Mouse (Mus musculus) lung, embryonic 15.5 days (tissue): ENCODE measurements around the gene Rps21. TPM values are rescaled to one million over a fixed set of nuclear protein-coding genes. Genes with fewer than 3 reads are reported as not detected.

ENCODE experiments used
- ATAC-seq: fragments of 200-750 bp; cut with Nextera tagmentation; 2 replicates; pipeline ENCODE4 v1.8.0; 2017; ENCODE audit warnings: moderate number of reproducible peaks, borderline replicate concordance; ENCODE audit not compliant: low FRiP score, low TSS enrichment; ENCODE audit errors: extremely low read depth
- H3K27ac ChIP-seq: fragments of 300-500 bp; sonication (generic); 2 replicates; pipeline ENCODE4 v1.5.1; 2015; ENCODE audit warnings: moderate library complexity, mild to moderate bottlenecking, inconsistent platforms
- H3K27me3 ChIP-seq: fragments of 300-500 bp; sonication (generic); 2 replicates; pipeline ENCODE4 v1.6.1; 2015; ENCODE audit warnings: inconsistent platforms
- H3K36me3 ChIP-seq: fragments of 300-500 bp; sonication (generic); 2 replicates; pipeline ENCODE4 v1.6.1; 2015; ENCODE audit warnings: inconsistent platforms
- H3K4me1 ChIP-seq: fragments of 300-500 bp; sonication (generic); 2 replicates; pipeline ENCODE4 v1.6.1; 2015; ENCODE audit warnings: inconsistent platforms
- H3K4me2 ChIP-seq: fragments of 300-500 bp; sonication (generic); 2 replicates; pipeline ENCODE4 v1.6.1; 2015; ENCODE audit warnings: inconsistent platforms, mild to moderate bottlenecking, moderate library complexity
- H3K4me3 ChIP-seq: fragments of 300-500 bp; sonication (generic); 2 replicates; pipeline ENCODE4 v1.5.1; 2015; ENCODE audit warnings: mild to moderate bottlenecking, inconsistent platforms
- H3K9ac ChIP-seq: fragments of 300-500 bp; sonication (generic); 2 replicates; pipeline ENCODE4 v1.6.1; 2015; ENCODE audit warnings: inconsistent platforms
- H3K9me3 ChIP-seq: fragments of 300-500 bp; sonication (generic); 2 replicates; pipeline ENCODE4 v1.6.1; 2016; ENCODE audit warnings: inconsistent platforms
- WGBS: fragments of 180-500 bp; shearing (Covaris S2); methylation state at CpG from one replicate; pipeline ENCODE4 v1.1.7; 2015; 5-methylcytosine and 5-hydroxymethylcytosine counted together
- polyA plus RNA-seq: library from polyadenylated mRNA; unstranded; fragments of >200 nt; fragmentation: Nextera tagmentation; extraction: Ambion mirVana; gene quantifications from 2 replicates; pipeline ENCODE4 v1.2.1, GENCODE M21; 2015

Gene Rps21
- polyA plus RNA-seq, 1 experiment from 2014 or later = 477 TPM

GRCm38 (mm10) chr2:180274523-180274922, 17.3 kb downstream of the Rps21 start:
- no peak for ATAC-seq
- no peak overlapping the region for H3K9ac ChIP-seq
- 87% methylated on average over 2 of the region's 2 CpGs for WGBS
- H3K9me3 ChIP-seq = no peaks in the 10 kb centered on the region
- H3K27ac ChIP-seq = no peak overlapping the region
- H3K36me3 ChIP-seq = 0 out of 2 replicates have a peak, but pooled peaks cover 5% of the 10 kb centered on the region
- H3K4me2 ChIP-seq = no peak overlapping the region
- H3K4me1 ChIP-seq = peaks cover 58% of the 10 kb centered on the region
- no peak overlapping the region for H3K4me3 ChIP-seq
- no peaks in the 10 kb centered on the region for H3K27me3 ChIP-seq

GRCm38 (mm10) chr2:180275836-180276235, 18.7 kb downstream of the Rps21 start:
- Histone ChIP-seq H3K4me3 (no peak overlapping the region), H3K9ac (no peak overlapping the region), H3K4me1 (peaks cover 55% of the 10 kb centered on the region), H3K4me2 (peak overlapping the region; percentile 35), H3K27ac (peak overlapping the region; percentile 70), H3K36me3 (no peaks in the 10 kb centered on the region), H3K9me3 (no peaks in the 10 kb centered on the region), H3K27me3 (no peaks in the 10 kb centered on the region)
- ATAC-seq = peak; percentile 77
- WGBS = 2% methylated on average over 8 of the region's 8 CpGs

- Histone ChIP-seq H3K9ac (no peak overlapping the region), H3K9me3 (no peaks in the 10 kb centered on the region), H3K4me1 (peaks cover 50% of the 10 kb centered on the region), H3K4me3 (no peak overlapping the region), H3K27me3 (no peaks in the 10 kb centered on the region), H3K27ac (peak overlapping the region; percentile 70), H3K36me3 (no peaks in the 10 kb centered on the region), H3K4me2 (peak overlapping the region; percentile 35)
- 36% methylated on average over 4 of the region's 4 CpGs for WGBS
- ATAC-seq = no peak
These were observed 19.2 kb downstream of the Rps21 start for GRCm38 (mm10) chr2:180276385-180276784.

- H3K9ac ChIP-seq = no peak overlapping the region
- WGBS = 39% methylated on average over 8 of the region's 8 CpGs
- no peaks in the 10 kb centered on the region for H3K36me3 ChIP-seq
- no peaks in the 10 kb centered on the region for H3K27me3 ChIP-seq
- no peak overlapping the region for H3K4me3 ChIP-seq
- H3K4me2 ChIP-seq = no peak overlapping the region
- ATAC-seq = no peak
- H3K27ac ChIP-seq = peak overlapping the region; percentile 70
- peaks cover 45% of the 10 kb centered on the region for H3K4me1 ChIP-seq
- no peaks in the 10 kb centered on the region for H3K9me3 ChIP-seq
These were observed 19.7 kb downstream of the Rps21 start for GRCm38 (mm10) chr2:180276851-180277259.

GRCm38 (mm10) chr2:180277773-180278320, 20.7 kb downstream of the Rps21 start:
- H3K4me2 ChIP-seq = no peak overlapping the region
- H3K9ac ChIP-seq = no peak overlapping the region
- H3K27ac ChIP-seq = peak overlapping the region; percentile 70
- WGBS = 73% methylated on average over 8 of the region's 8 CpGs
- no peak for ATAC-seq
- peaks cover 35% of the 10 kb centered on the region for H3K4me1 ChIP-seq
- H3K4me3 ChIP-seq = no peak overlapping the region
- no peaks in the 10 kb centered on the region for H3K9me3 ChIP-seq
- no peaks in the 10 kb centered on the region for H3K36me3 ChIP-seq
- no peaks in the 10 kb centered on the region for H3K27me3 ChIP-seq

GRCm38 (mm10) chr2:180279321-180279720, 22.1 kb downstream of the Rps21 start:
- no peaks in the 10 kb centered on the region for H3K9me3 ChIP-seq
- no peak overlapping the region for H3K9ac ChIP-seq
- no peaks in the 10 kb centered on the region for H3K27me3 ChIP-seq
- H3K4me3 ChIP-seq = no peak overlapping the region
- no peak for ATAC-seq
- 79% methylated on average over 8 of the region's 8 CpGs for WGBS
- H3K27ac ChIP-seq = no peak overlapping the region
- H3K4me1 ChIP-seq = peaks cover 33% of the 10 kb centered on the region
- no peak overlapping the region for H3K4me2 ChIP-seq
- no peaks in the 10 kb centered on the region for H3K36me3 ChIP-seq

GRCm38 (mm10) chr2:180288966-180289365, 31.8 kb downstream of the Rps21 start:
- Histone ChIP-seq H3K36me3 (no peaks in the 10 kb centered on the region), H3K4me1 (peaks cover 50% of the 10 kb centered on the region), H3K9me3 (no peaks in the 10 kb centered on the region), H3K4me2 (peak overlapping the region; percentile 43), H3K4me3 (peak overlapping the region; percentile 25), H3K9ac (no peak overlapping the region), H3K27ac (peak overlapping the region; percentile 91), H3K27me3 (no peaks in the 10 kb centered on the region; the same call in 1 of the 2 replicates)
- ATAC-seq = no peak
- 44% methylated on average over 11 of the region's 11 CpGs for WGBS

GRCm38 (mm10) chr2:180289440-180290108, 32.4 kb downstream of the Rps21 start, which contains the start of gene Rbbp8nl:
Gene Rbbp8nl (minus strand): TSS chr2:180289879.
- Histone ChIP-seq H3K4me1 (peaks cover 50% of the 10 kb centered on the region), H3K27me3 (no peaks in the 10 kb centered on the region; the same call in 1 of the 2 replicates), H3K4me3 (peak within 1 kb of the TSS; percentile 25), H3K9me3 (no peaks in the 10 kb centered on the region), H3K27ac (peak within 1 kb of the TSS; percentile 91), H3K36me3 (no peaks in the 10 kb centered on the region), H3K9ac (no peak within 1 kb of the TSS), H3K4me2 (peak within 1 kb of the TSS; percentile 43)
- 45% methylated on average over 16 of the region's 16 CpGs for WGBS
- peak; percentile 67 for ATAC-seq

GRCm38 (mm10) chr2:180290503-180290902, 33.3 kb downstream of the Rps21 start:
- Histone ChIP-seq H3K4me3 (no peak overlapping the region), H3K9me3 (no peaks in the 10 kb centered on the region), H3K4me2 (no peak overlapping the region), H3K9ac (no peak overlapping the region), H3K27me3 (no peaks in the 10 kb centered on the region), H3K4me1 (peaks cover 50% of the 10 kb centered on the region), H3K27ac (peak overlapping the region; percentile 91), H3K36me3 (no peaks in the 10 kb centered on the region)
- ATAC-seq = no peak
- 45% methylated on average over 6 of the region's 6 CpGs for WGBS

GRCm38 (mm10) chr2:180291566-180291965, 34.4 kb downstream of the Rps21 start:
- 50% methylated on average over 5 of the region's 5 CpGs for WGBS
- H3K9ac ChIP-seq = no peak overlapping the region
- no peaks in the 10 kb centered on the region for H3K9me3 ChIP-seq
- H3K36me3 ChIP-seq = no peaks in the 10 kb centered on the region
- no peak overlapping the region for H3K4me3 ChIP-seq
- no peak overlapping the region for H3K4me2 ChIP-seq
- H3K4me1 ChIP-seq = peaks cover 50% of the 10 kb centered on the region
- no peak for ATAC-seq
- peak overlapping the region; percentile 69 for H3K27ac ChIP-seq
- no peaks in the 10 kb centered on the region for H3K27me3 ChIP-seq

- Histone ChIP-seq H3K9ac (no peak overlapping the region), H3K4me1 (peaks cover 45% of the 10 kb centered on the region), H3K36me3 (no peaks in the 10 kb centered on the region), H3K4me3 (no peak overlapping the region), H3K9me3 (no peaks in the 10 kb centered on the region), H3K27ac (peak overlapping the region; percentile 69), H3K27me3 (no peaks in the 10 kb centered on the region), H3K4me2 (no peak overlapping the region)
- 25% methylated on average over 4 of the region's 4 CpGs for WGBS
- ATAC-seq = no peak
These were observed 34.8 kb downstream of the Rps21 start for GRCm38 (mm10) chr2:180292026-180292425.

GRCm38 (mm10) chr2:180292906-180293305, 35.7 kb downstream of the Rps21 start:
- WGBS = 36% methylated on average over 8 of the region's 8 CpGs
- peak; percentile 9; the same call in 1 of the 2 replicates for ATAC-seq

More at GRCm38 (mm10) chr2:180292906-180293305, 35.7 kb downstream of the Rps21 start:
- Histone ChIP-seq H3K27ac (peak overlapping the region; percentile 61), H3K9me3 (no peaks in the 10 kb centered on the region), H3K36me3 (no peaks in the 10 kb centered on the region), H3K4me3 (no peak overlapping the region), H3K4me1 (peaks cover 44% of the 10 kb centered on the region), H3K27me3 (no peaks in the 10 kb centered on the region), H3K4me2 (no peak overlapping the region), H3K9ac (no peak overlapping the region)
